Mouse (Mus musculus): ENCODE data around the gene Nup205.

Gene Nup205

GRCm38 (mm10) chr6:35288114-35288761 is 111.0 kb downstream of the Nup205 start:
- DNase-seq (ENCODE audit: low spot score): no peak

DNA sequence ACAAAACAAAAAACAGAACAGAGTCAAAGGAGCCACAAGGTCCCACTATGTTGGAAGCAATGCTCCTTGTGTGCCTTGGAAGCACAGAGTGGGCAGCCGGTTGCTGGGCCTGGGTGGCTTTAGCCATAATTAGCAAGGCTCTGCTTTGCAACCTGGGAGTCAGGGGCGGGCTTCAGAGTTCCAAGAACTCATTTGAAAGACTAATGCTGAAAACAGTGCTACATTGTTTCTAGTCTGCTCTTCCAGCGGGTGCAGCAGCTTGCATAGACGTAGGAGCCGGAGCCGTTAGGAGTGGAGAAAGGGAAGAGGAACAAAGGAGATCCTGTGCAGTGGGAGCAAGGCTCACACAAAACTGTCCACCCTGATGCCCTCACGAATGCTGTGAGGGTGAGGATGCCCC is 111.7 kb downstream of the Nup205 start:
- no peak for DNase-seq (ENCODE audit: low spot score)

DNA sequence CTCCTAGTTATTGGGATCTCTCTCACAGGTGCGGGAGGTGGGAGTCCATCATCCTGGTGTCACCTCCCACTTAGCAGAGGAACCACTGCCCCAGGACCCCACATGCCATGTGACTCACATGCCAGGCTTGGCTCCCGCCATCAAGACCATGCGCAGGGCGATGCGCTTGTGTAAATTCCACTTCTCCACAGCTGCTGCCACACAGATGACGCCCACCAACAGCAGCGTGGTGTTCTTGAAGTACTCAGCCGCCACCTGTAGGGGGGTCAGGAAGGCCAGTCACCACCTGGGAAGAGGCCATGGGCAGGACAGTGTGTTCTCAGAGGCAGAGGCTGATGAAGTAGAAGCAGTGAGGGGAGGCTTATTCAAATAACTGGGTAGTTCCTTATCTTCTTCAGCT is 112.5 kb downstream of the Nup205 start:
- DNase-seq (ENCODE audit: low spot score): no peak

- DNase-seq (ENCODE audit: low spot score): no peak
Observed at GRCm38 (mm10) chr6:35294964-35295363, 117.7 kb downstream of the Nup205 start.

GRCm38 (mm10) chr6:35297001-35297400 is 119.8 kb downstream of the Nup205 start:
- DNase-seq (ENCODE audit: low spot score): no peak

Data from spleen, adult 12 weeks (tissue).